Mouse (Mus musculus): ENCODE measurements around the gene Akt3.

The Akt3 gene

DNA sequence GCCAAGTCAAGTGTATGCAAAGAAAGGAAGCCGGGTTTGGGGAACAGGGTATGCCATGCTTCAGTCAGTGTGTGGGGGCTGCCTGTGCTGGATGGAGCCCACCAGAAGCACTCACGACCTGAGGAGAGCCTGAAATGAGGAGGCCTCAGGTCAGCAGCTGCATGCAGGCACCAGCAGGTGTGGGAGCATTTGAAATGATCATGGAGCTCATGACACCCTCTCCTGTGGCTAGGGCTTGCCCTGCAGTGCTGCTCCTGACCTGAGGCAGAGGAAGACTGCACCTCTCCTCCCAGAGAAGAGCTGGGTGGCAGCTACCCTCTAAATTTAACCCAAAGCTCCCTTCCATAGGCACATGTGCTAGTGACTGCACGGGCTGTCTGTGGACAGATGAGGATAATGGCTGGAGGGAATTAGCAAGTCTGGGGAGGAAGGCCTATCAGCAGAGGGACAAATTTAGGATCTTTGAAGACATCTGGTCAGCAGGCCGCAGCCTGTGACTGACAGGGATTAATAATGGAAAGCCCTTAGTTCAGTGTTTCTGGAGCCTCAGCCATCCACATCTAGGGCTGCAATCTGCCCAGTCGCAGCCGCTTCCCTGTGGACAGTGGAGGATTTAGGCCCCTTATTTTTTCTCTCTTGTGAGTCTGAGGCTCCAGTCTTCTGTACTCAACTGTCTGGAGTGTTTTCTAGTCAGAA lies 247.2 kb downstream of the Akt3 start:
- no peak for DNase-seq (ENCODE audit: low spot score)

- no peak for DNase-seq (ENCODE audit: low spot score)
Measured at GRCm38 (mm10) chr1:177010041-177010440, 248.0 kb downstream of the Akt3 start.

DNA sequence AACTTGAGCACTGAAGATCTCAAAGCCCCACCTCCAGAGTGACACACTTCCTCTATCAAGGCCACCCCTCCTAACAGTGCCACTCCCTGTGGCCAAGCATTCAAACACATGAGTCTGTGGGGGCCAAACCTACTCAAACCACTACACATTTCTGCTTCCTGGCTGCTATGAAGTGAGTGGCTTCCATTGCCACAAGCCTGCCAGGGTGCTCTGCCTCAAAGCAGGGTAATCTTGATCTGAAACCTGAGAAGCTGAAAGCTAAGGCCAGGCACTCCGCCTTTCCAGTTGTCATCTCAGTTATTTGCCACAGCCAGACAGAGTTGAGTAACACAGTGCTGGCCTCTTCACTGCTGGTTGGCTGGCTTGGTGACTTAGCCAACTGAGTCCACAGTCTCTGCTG lies 249.2 kb downstream of the Akt3 start:
- DNase-seq (ENCODE audit: low spot score): no peak

GRCm38 (mm10) chr1:177007405-177007804 lies 250.6 kb downstream of the Akt3 start:
- no peak for DNase-seq (ENCODE audit: low spot score)

DNA sequence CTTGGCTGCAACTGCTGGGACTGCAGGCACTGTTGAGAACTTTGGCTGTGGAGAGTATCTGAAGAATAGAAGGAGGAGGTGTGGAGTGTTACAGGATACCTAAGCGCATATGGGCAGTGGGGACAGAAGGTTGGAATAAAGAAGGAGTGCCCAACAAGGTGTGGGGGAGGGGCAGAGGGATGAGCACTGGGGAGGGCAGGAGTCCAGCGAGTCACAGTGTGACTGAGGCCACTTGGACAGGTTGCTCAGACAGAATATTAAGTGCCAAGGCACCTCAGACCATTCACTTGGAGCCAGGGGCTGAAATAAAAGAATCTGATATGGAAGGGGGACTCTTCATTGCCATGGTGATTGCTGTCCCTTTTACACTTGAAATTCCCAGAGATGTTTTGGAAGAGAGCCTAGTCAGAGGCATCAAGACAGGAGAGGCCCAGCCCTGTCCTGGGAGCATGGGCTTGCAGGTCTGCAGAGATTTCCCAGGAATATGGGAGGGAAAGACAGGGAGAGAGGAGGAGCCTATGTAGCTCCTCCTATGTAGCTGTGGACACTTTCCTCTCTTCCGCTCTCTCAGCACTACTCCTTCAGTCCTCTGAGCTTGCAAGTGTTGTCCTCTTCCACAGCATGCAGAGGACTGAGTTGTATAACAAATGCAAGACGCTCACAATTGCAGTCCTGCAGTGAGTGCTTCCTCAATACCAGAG lies 253.8 kb downstream of the Akt3 start:
- no peak for DNase-seq (ENCODE audit: low spot score)

GRCm38 (mm10) chr1:177002951-177003350 lies 255.1 kb downstream of the Akt3 start:
- DNase-seq (ENCODE audit: low spot score): no peak

DNA sequence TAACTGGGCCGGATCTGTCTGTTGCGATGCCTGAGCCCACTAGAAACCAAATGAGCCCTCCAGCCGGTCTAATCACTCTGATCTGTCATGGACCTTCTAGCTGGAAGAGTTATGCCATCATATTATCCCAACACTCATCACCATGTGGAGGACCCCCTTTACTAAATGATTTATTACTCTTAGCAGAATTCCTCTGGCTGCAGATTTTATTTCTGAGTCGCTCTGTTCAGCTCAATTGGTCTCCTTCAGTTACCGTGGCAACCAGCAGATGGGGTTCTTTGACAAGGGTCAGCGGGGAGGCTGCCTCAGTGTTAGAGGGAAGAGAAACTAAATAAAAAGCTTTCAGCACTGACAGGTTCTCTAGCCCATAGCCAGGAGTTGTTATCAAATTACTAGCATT lies 259.0 kb downstream of the Akt3 start:
- no peak for DNase-seq (ENCODE audit: low spot score)

DNA sequence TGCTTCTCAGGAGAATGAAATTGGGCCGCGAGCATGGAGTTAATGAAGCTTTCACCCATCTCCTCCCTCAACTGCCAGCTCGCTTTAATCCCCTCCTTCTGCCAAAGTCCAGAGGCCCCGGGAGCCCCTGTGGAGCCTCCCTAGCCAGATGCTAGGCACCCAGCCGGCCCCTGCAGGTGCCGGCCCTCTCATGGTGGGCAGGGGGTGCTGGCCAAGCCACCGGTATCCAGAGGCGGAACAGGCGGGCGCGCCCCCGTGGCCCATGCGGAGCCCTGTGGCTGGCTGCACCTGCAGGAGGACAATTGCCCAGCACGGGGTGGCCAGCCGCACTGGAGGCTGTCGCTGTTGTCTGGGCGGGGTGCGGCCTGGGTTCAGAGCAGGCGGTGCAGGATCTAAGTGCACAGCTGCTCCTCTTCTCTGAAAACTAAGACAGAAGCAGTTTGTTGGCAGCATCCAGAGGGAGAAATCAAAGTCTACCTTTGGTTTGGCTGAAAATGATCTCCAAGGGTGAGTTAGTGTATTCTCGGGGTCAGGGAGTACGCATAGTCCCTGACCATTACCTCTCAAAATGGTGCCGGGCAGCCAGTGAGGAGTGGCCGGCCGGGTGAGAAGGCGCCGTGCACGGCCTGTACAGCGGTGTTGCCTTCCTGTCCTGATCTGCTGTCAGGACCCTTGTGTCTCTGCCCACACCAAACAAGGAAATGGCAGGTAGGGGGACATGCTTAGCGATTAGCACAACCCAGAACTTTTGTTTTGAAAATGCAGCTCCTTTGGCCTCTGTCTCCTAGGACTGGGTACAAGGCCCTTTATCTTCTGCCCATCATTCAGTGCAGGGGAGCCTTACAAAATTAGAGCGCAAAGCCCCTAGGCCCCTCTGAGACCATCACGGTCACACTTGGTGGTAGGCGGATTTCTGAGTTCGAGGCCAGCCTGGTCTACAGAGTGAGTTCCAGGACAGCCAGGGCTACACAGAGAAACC lies 260.0 kb downstream of the Akt3 start:
- DNase-seq (ENCODE audit: low spot score): no peak

DNA sequence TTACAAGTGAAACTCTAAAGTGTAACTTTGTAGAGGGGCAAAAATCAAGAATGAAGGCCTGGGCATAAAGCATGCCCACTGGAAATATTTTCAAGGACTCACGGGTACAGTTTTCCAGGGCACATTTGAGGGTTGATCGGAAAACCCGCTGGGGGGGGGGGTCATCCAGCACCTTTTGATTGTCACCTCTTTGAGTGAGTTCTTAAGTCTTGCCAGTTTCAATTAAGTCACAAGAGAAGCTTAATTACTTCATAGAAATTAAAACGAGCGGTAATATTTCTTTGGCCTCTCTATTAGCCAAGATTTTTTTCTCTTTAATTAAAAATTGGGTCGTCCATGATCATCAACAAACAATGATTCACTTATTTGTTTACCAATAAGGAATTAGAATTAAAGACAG lies 260.7 kb downstream of the Akt3 start:
- DNase-seq (ENCODE audit: low spot score): no peak

- DNase-seq (ENCODE audit: low spot score): no peak
Measured at GRCm38 (mm10) chr1:176996630-176997201, 261.3 kb downstream of the Akt3 start.

GRCm38 (mm10) chr1:176996166-176996565 lies 261.8 kb downstream of the Akt3 start:
- DNase-seq (ENCODE audit: low spot score): no peak

GRCm38 (mm10) chr1:176995419-176995775 lies 262.6 kb downstream of the Akt3 start:
- no peak for DNase-seq (ENCODE audit: low spot score)

- DNase-seq (ENCODE audit: low spot score): no peak
Measured at GRCm38 (mm10) chr1:176994707-176995418, 263.1 kb downstream of the Akt3 start.

DNA sequence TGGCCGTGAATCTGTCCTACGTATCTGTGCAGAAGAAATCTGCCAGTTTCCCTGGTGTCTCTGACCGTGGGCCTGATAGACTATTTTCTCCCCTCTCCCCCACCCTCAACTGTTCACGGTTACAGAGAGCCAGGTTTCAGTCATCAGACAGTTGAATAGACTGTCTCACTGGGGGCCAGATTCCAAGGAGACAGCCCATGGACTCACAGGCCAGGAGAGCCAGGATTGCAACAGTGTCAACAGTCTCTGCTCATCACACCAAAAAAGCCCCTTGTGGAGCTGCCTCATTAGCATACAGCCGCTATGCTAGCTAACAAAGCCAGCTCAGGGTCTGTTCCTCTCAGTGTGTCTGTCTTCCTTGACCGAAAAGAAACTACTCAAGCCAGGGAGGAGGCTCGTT lies 263.9 kb downstream of the Akt3 start:
- no peak for DNase-seq (ENCODE audit: low spot score)

DNA sequence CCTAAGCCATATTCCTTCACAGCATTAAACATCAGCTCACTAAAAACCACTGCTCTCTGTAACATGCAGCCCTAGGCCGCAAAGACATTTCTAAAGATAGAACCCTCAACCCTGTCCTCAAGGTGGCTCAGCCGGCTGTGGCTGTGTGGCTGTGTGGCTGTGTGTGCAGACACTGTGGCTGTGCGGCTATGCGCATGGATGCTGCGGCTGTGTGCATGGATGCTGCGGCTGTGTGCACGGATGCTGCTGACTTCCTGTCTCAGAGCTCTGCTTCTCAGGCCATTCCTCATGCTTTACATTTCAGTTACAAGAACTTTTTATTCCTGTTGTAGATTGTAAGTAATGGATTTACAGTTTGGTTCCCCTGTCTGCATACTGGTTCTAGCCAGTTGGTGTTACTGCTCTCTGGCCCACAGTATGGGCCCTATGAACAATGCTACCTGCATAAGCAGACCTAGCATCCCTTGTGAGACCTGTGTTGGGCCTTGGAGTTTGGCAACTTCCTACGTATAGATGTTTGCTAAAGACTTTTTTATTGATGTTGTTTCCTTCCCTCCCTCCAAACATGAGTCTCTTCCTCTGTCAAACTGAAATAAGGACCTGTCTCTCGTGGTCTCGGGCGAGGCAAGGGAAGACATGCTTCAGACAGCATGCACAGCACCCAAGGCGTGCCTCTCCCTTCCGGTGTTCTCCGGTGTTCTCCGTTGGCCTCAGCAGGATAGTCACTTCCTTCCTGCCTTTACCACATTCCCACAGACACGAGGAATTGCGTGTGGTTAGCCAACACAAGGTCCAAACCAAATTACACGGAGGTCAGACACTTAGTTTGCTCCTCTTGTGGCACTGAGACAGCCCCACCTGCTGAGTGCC lies 264.6 kb downstream of the Akt3 start:
- DNase-seq (ENCODE audit: low spot score): no peak

DNA sequence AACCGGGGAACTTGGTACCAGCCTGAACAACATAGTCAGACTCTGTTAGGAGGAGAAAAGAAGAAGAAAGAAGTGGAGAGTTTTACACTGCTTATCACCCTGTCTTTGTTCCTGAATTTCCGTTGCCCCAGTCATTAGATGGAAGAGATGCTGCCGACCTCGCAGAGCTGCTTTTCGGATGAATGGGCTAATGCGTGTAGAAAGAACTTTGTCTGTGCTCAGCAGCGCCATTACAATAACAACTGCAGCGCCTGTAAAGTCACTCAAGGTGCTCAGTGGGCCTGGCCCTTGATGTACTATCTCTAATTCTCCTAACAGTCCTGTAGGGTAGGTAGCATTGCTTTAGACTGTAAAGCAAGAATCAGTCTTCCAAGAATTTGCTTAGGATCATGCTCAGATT lies 265.5 kb downstream of the Akt3 start:
- no peak for DNase-seq (ENCODE audit: low spot score)

DNA sequence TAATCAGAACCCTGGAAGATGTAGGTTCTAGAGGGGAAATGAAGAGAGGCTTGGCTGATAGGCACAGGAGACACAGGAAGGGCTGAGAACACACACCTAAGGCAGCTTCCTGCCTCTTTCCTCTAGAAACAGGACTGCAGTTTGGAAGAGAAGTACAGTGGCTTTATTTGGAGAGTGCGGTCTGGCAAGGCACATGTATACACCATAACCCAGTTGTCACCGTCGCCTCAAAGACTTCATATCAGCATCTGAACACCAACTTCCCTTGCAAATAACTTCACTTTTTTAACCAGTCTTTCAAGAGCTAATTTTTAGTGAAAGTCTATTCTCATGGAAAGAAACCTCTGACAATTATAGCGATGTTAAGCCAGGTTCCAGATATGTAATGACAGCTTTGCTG lies 266.5 kb downstream of the Akt3 start:
- DNase-seq (ENCODE audit: low spot score): no peak

- no peak for DNase-seq (ENCODE audit: low spot score)
Measured at GRCm38 (mm10) chr1:176986990-176987740, 270.8 kb downstream of the Akt3 start.

- no peak for DNase-seq (ENCODE audit: low spot score)
Measured at GRCm38 (mm10) chr1:176986275-176986674, 271.7 kb downstream of the Akt3 start.

- DNase-seq (ENCODE audit: low spot score): no peak
Measured at GRCm38 (mm10) chr1:176985691-176986090, 272.3 kb downstream of the Akt3 start.
